Mouse (Mus musculus) left cerebral cortex, postnatal 25 days (tissue): Measurements from ENCODE around the gene Golph3l. TPM values are rescaled to one million over a fixed set of nuclear protein-coding genes. Genes with fewer than 3 reads are reported as not detected.
"Not testable (repeated sequence)": the region's sequence is repeated elsewhere in the genome, so short reads cannot be mapped to it uniquely, and the experiment has no call there.

Experiments used
- DNase-seq, 2 experiments: peaks; one replicate each; pipeline ENCODE4 v3.0.0; 2022; ENCODE audit warnings: low spot score in 2 of 2, mixed read lengths in 1 of 2
- intact Hi-C: fragments of 180-260 bp; cut with DNase I; formaldehyde crosslinking; loops from one replicate; pipeline ENCODE4 v1.15.1; 2025
- total RNA-seq, 2 experiments: library from RNA; stranded (reverse); gene quantifications; 2 replicates each; pipeline ENCODE4 v1.2.3; 2021

Gene Golph3l
- 10 to 100 TPM; 20.4 to 20.6 TPM for total RNA-seq

DNA sequence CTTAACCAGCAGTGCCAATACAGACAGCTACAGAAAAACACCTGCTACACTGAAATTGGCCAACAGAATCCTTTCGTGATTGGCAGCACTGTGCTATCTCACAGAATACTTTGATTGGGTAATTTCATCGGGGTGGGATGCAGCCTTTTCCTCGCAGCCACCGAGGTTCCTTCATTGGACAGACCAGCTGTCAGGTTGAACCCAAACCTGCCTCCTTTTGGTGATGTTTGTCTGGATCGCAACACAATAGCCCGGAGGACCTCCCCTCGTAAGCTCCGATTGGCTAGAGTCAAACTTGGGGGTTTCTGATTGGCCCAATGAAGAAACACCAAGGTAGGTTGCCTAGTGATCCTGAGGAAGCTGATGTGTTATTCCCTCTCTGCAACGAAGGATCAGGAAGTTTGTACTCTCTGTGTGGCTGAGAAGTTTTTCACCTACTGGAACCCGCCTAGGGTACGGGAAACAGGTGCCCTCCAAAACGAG is at the start of gene Golph3l:
Gene Golph3l (plus strand): TSS at position 331 of the 483 bp plus-strand sequence.
- intact Hi-C loops: no loop called here
- peak; percentile 94 to 99 for DNase-seq

DNA sequence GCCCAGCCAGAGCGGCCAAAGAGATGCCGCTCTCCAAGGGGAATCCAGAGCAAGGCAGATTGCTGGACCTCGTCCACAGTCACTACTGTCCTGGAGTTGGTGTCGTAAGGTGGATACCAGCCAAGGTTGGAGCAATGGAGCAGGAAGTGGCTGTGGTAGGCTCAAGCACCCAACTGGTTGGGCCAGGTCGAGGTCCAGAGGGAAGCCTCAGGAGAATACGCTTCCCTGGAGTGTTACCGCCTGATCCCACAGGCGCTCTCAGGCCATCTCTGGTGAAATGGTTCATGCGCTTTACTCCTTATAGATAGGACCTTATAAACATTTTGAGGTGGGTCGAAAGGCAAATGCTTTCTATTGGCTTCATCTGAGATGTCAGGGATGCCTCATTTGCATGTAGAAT is 49.8 kb upstream of the Golph3l start:
- intact Hi-C loops: no loop called here
- no peak for DNase-seq

DNA sequence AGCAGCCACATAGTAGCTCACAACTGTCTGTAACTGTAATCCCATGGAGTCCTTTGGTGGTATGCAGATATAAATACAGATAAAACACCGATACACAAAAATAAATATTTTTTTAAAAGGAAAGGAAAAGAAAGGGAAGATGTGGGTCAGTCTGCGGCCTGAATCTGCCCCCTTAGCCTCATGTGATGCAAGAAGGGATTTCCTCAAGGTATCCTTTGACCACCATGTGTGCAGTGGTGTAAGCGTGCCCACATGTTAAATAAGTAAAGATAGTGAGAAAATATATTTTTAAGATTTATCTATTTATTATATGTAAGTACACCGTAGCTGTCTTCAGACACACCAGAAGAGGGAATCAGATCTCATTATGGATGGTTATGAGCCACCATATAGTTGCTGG is 48.9 kb upstream of the Golph3l start:
- intact Hi-C loops: no loop called here
- DNase-seq: no peak

DNA sequence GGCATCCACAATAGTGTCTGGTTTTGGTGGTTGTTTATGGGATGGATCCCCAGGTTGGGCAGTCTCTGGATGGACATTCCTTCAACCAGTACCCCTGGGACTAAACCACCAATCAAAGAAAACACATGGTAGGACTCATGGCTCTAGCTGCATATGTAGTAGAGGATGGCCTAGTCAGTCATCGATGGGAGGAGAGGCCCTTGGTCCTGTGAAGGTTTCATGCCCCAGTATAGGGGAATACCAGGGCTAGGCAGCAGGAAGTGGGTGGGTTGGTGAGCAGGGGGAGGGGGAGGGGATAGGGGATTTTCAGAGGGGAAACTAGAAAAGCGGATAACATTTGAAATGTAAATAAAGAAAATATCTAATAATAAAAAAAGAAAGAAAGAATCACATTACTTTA is 47.5 kb upstream of the Golph3l start:
- DNase-seq, intact Hi-C loops: not testable (repeated sequence)

DNA sequence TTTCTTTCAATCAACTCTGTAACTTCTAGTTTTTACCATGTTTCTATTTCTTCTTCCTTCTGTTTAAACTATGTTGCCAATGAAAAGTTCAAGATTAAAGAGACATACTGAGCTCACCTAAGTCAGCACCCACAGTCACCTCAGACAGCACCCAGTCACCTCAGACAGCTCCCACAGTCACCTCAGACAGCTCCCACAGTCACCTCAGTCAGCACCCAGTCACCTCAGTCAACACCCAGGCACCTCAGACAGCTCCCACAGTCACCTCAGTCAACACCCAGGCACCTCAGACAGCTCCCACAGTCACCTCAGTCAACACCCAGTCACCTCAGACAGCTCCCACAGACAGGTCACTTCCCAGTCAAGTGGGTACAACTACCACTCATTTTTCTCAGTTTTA is 46.6 kb upstream of the Golph3l start:
- no peak for DNase-seq
- intact Hi-C loops: no loop called here

DNA sequence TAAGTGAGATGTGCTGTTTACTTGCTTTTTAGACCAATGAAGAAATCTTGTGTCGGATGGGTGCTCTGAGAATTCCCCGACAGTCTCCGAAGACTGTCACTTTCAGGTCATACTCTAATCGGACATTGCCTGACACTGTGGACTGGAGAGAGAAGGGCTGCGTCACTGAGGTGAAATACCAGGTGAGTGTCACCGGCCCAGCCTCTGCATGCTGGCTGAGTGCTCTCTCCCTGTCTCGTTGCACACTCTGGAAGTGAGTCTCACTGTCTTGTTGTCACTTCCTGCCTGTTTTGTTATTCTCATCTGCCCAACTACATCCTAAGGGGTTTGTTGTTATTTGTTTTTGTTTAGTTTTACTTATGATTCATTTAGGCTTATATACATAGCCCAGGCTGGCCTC is 45.8 kb upstream of the Golph3l start:
- intact Hi-C loops: no loop called here
- DNase-seq: no peak

DNA sequence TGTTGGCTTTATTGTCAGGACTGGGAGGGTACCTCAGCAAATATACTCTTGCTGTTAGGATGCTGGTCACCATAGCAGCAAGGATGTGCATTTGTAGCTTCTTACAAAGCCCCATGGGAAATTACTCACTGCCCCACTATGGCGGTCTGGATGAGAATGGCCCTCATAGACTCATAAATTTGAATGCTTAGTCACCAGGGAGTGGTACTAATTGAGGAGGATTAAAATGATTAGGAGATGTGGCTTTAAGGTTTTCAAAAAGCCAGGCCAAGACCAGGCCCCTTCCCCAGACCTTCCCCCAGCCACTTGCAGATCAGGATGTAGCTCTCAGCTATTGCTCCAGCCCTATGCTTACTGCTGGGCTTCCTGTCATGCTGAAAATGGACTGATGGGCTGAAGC is 38.6 kb upstream of the Golph3l start:
- intact Hi-C loops: no loop called here

DNA sequence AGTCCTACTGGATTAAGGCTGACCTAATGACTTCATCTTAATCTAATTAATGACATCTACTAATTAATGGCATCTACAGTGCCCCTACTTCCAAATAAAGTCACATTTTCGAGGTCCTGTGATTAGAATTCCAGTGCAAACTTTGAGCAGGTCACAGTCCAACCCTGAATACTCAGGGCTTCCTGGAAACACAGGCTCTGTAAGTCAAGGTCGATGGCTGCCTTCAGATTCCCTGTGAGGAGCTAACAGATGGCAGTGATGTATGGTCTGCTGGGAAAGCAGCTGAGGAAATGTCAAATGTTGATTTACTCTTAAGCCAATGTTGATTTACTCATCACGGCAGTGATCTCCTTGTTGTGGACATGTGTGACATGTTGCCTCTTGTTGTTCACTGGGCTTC is 34.7 kb upstream of the Golph3l start:
- intact Hi-C loops: no loop called here

More for the DNA sequence above, 38.6 kb upstream of the Golph3l start:
- no peak for DNase-seq

DNA sequence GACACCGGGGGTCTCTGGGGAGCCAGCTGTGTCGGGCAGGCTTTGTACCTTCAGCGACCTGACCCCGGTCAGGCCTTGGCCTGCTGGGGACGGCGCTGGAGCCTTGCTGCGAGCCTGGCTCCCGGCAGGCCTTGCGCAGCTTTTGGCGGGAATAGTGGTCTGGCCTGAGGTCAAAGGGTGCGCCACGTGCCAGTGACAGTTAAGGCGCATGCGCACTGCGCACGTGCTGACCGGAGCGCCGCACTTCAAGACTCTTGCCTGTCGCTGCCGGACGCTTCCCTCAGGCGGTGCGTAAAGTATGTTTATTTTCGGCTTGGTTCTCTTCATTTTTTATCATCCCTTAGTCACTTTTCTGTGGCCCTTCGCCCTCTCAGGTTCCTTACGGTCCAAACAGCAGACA is 29.3 kb upstream of the Golph3l start, which contains the start of gene Hormad1:
Gene Hormad1 (plus strand): TSS at position 241 of the 400 bp plus-strand sequence.
- no peak for DNase-seq
- intact Hi-C loops: no loop called here

More for the DNA sequence above, 34.7 kb upstream of the Golph3l start:
- no peak for DNase-seq

DNA sequence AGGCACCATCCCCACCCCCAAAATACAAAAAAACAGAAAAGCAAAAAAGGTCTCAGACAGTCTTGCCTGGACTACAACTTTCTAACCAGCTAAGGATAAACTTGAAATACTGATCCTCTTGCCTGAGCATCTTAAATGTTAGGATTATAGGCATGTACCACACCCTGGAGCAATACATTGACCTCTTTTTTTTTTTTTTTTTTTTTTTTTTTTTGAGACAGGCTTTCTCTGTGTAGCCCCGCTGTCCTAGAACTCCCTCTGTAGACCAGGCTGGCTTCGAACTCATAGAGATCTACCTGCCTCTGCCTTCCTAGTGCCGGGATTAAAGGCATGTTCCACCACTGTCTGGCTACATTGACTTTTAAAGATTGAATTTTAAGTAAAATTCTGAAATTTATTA is 28.0 kb upstream of the Golph3l start:
- intact Hi-C loops: loop anchor here (5.0 kb wide), 1 partner anchor 173 kb away; no protein-coding TSS in a partner anchor

DNA sequence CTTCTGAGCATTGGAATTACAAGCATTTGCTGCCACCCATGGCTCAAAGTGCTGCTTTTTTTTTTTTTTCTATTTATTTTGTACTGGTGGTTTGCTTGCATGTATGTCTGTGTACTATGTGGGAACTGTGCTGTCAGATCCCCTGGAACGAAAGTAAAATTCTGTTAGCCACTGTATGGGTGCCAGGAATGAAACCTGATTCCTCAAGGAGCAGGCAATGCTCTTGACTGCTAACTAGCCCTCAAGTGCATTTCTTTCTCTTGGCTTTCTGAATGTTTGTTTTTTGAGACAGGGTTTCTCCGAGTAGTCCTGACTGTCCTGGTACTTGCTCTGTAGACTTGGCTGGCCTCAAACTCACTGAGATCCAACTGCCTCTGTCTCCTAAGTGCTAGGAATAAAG is 26.9 kb upstream of the Golph3l start:
- no peak for DNase-seq
- intact Hi-C loops: loop anchor here (5.0 kb wide), 1 partner anchor 175 kb away; no protein-coding TSS in a partner anchor

More for the DNA sequence above, 28.0 kb upstream of the Golph3l start:
- no peak for DNase-seq

DNA sequence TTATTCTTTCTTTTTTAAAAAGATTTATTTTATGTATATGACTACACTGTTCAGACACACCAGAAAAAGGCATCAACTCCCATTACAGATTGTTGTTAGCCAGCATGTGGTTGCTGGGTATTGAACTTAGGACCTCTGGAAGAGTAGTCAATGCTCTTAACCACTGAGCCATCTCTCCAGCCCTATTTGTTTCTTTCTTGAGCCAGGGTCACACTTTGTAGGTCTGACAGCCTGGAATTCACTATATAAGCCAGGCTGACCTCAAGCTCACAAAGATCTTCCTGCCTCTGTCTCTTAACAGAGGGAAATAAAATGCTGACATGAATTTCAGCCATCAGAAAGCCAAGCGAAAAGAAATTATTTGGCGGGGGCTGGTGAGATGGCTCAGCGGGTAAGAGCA is 19.1 kb upstream of the Golph3l start:
- intact Hi-C loops: no loop called here
- no peak for DNase-seq

DNA sequence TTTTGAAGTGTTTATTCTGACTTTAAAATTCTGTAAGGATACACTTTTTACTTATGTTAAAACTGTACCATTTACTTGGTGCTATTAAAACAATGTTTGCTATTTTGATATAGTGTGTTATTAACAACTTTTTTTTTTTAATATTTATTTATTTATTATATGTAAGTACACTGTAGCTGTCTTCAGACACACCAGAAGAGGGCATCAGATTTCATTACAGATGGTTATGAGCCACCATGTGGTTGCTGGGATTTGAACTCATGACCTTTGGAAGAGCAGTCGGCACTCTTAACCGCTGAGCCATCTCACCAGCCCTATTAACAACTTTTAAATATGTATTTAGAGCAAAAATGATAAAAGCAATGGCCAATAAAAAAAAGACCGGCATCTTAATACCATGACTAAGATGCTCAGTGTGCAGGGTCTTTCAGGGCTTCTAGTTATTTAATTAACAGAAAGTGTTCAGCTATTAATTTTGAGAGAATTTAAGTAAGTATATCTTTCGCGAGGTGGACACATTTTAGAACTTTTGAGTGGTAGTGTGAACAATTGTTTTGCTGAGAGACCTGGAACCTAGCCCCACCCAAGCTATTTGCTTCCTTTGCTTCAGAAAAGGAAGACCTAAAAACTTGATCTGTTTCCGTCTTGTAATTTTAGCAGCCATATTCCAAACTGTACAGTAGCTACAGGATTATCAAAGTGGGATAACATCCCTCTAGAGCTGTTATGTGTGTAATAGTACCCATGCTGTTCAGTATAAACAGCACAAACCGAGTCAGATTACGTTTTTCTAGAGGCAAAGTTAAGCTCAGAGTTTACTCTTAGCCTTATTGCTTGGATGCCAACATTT is 755 bp upstream of the Golph3l start:
- intact Hi-C loops: no loop called here

DNA sequence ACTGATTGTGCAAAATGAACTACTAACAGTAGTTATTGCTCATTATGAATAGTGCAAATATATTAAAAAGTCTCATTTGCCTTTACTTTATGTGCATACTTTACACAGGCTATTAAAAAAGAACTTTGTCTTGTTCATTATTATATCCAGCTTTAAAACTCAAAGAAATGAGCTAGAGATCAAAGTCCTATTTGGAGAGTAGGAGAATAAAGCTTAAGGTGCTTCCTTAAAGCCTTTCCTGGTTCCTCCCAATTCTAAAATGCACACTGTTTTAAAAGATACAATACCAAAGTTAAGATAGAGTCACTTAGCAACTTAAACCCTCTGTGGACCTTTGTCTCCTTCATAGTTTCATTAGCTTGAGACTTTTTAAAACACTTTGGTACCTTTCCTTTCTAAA is 10.0 kb downstream of the Golph3l start:
- intact Hi-C loops: no loop called here
- no peak for DNase-seq

More for the DNA sequence above, 755 bp upstream of the Golph3l start:
- no peak for DNase-seq

DNA sequence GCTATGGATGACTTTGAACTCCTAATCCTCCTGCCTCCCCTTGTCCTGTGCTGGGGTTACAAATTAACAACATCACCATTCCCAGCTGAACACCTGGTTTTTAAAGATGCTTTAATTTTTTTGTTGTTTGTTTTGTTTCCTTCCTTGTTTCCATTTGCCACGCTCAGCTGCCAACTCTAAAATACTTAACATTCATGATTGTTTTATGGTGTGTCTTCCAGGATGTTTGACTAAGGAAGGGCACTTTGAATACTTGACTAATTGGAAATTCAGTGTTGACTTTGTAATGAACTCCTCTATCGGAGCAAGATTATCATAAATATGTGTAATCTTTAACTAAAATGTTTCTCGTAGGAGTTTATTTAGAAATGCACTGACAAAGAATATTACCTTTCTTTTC is 12.6 kb downstream of the Golph3l start:
- intact Hi-C loops: no loop called here
- no peak for DNase-seq

DNA sequence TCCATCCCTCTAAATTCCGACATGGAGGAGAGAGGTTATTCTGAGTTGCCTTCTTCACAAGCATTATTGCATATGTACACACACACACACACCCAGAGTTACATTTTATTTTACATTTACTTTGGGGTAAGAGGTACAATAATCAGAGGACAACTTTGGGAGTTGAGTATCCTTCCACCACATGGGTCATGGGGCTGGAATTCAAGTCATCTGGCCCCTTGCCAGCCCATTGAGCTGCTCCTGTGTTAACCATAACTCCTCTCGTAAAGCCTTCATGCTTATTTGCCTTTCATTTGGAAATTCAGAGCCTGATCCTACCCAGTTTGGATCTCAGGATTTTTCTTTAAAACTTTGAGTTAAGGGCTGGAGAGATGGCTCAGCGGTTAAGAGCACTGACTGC is 17.4 kb downstream of the Golph3l start:
- intact Hi-C loops: no loop called here
- DNase-seq: no peak

DNA sequence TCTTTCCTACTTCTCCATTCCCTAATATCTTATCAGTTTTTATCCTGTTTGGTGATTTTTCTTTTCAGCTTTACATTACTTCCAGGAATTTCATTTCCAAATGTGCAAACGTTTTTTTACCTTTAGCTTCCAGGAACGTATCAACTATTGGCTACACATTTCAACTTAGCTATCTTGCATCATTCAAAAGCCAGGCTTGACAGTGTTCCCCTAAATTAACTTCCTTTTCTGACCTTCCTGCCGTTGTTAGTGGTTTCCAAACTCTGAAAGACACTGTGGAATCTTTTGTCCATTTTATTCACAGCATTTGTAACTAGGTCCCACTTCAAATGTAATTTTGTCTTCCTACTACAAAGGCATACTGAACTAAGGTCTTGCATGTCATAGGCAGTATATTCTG is 20.5 kb downstream of the Golph3l start:
- no peak for DNase-seq
- intact Hi-C loops: no loop called here

DNA sequence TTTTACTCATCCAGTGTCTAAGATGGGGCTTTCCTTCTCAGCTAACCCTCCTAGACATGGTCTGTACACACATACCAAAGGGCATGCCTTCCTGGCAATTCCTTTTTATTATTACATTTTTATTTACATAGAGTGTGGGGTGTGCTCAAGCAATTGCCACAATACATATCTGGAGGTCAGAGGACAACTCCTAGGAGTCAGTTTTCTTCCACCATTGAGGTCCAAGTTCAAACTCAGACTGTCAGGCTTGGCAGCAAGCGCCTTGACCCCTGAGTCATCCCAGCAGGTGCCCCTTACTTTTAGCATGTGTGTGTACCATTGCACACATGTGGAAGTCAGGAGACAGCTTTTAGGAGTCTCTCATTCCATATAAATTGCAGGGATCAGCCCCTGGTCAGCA is 25.3 kb downstream of the Golph3l start:
- intact Hi-C loops: no loop called here
- no peak for DNase-seq

DNA sequence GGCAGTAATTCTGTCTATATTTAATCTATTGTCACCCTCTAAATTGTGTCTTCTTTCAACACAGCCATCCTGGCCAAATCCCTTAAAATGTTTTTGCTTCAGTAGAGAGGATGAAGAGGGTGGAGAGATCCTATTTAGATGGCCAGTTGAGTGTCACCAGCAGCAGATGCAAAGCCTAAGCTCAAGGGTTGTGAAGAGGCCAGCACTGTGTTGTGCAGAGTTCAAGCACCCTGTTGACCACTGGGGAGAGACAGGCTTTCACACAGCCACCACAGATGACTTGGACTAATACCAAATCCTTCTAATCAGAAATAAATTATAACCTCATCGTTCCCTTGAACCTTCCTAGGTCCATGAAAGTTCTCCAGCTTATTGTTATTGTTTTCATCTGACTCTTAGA is 29.8 kb downstream of the Golph3l start:
- no peak for DNase-seq

DNA sequence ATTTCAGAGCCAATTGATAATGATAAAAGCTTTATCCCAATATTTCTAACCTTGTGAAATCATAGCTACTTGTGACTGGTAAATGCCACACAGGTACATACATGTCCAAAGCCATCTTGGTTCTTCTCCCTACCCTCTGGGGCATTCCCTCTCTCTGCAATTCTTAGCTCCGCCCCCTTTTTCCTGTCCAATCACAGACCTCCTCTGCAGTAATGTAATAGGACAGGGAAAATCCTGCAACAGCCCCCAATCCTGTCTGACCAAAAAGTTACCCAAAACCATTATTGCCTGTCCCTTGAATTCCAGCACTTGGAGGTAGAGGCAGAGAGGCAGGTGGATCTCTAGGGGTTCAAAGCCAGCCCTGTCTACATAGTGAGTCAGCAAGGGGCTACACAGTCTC is 32.5 kb downstream of the Golph3l start:
- no peak for DNase-seq
- intact Hi-C loops: no loop called here

More for the DNA sequence above, 29.8 kb downstream of the Golph3l start:
- intact Hi-C loops: no loop called here

DNA sequence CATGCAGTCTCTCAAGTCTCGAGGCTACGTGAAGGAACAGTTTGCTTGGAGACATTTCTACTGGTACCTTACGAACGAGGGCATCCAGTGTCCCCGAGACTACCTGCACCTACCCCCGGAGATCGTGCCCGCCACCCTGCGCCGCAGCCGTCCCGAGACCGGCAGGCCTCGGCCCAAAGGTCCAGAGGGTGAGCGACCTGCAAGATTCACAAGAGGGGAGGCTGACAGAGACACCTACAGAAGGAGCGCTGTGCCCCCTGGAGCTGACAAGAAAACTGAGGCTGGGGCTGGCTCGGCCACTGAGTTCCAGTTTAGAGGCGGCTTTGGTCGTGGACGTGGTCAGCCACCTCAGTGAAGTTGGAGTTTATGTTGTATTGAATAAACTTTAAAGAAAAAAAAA is 33.7 kb downstream of the Golph3l start:
- intact Hi-C loops, DNase-seq: not testable (repeated sequence)
